Mouse (Mus musculus): ENCODE data around the gene Calhm6.

DNA sequence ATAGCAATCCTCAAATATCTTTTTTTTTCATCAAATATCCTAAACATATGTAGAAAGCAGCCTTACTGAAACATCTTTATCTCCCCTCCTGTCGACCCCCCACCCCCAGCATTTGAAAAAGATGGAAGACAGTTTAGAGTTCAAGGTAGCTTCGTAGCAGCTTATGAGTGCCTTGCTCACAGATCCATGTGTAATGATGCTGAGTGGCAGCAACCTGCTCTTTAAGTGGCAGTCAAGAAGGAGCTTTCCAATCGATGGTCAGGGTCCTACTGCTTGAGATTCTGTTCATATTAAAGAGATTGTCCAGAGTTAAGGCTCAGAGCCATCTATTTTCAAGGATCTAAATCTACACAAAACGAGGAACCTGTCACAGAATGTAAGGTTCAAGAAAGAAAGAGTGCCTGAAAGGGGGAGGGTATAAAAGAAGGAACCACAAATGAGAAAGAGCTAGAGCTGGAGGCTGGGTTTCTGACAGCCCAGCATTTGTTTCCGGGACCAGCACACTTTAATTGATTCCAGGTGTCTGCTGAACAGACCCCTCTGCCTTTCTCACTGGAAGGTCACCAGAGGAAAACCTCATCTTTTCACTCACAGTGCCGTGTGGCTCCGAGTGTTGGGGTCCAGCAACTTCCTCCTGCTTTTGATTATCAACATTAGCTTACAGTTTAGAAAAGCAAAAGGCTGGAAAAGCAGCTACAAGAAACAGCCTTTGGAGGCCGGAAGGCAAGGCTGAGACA is 48.3 kb upstream of the Calhm6 start:
- no peak for TF ChIP-seq MAX (IDR thresholded peaks at IDR 0.05; ENCODE audit: low read depth)
- no peak for TF ChIP-seq POLR2A (IDR thresholded peaks at IDR 0.05; ENCODE audit: insufficient read length, low read depth)
- no peak for TF ChIP-seq E2F4 (IDR thresholded peaks at IDR 0.05; ENCODE audit: insufficient read depth)
- TF ChIP-seq TCF3 (IDR thresholded peaks at IDR 0.05; ENCODE audit: insufficient read length, low read depth): no peak
- TF ChIP-seq POLR2AphosphoS2 (IDR thresholded peaks at IDR 0.05; ENCODE audit: insufficient read length, low read depth): no peak
- no peak for TF ChIP-seq SRF (IDR thresholded peaks at IDR 0.05; ENCODE audit: control insufficient read depth, insufficient read length, low read depth)
- TF ChIP-seq TCF12 (IDR thresholded peaks at IDR 0.05; ENCODE audit: insufficient read depth, poor library complexity, severe bottlenecking): no peak
- TF ChIP-seq MYOG (IDR thresholded peaks at IDR 0.05; ENCODE audit: control insufficient read depth in 1 of 3, insufficient read depth in 1 of 3, insufficient read length in 2 of 3, low read depth in 2 of 3): no peak
- TF ChIP-seq USF1 (IDR thresholded peaks at IDR 0.05; ENCODE audit: low read depth): no peak
- TF ChIP-seq CEBPB (IDR thresholded peaks at IDR 0.05; ENCODE audit: insufficient read depth, poor library complexity, severe bottlenecking): no peak
- no peak for TF ChIP-seq REST (IDR thresholded peaks at IDR 0.05; ENCODE audit: insufficient read depth, insufficient read length)
- TF ChIP-seq MYOD1 (IDR thresholded peaks at IDR 0.05; ENCODE audit: control insufficient read depth in 1 of 3, insufficient read length in 2 of 3, low read depth in 2 of 3): no peak

Data from myocyte (in vitro differentiated cells).